Mouse (Mus musculus) urinary bladder, postnatal 14 days (tissue): ENCODE results near the gene Eya2.
A peak's percentile ranks its signal among the peaks of the same experiment; 100 is the strongest.

Experiments used
- DNase-seq: peaks from one replicate; pipeline ENCODE4 v3.0.0; 2021; ENCODE audit warnings: low spot score

The Eya2 gene

GRCm38 (mm10) chr2:165818985-165819948 lies 224.4 kb downstream of the Eya2 start:
- peak; percentile 57 for DNase-seq

DNA sequence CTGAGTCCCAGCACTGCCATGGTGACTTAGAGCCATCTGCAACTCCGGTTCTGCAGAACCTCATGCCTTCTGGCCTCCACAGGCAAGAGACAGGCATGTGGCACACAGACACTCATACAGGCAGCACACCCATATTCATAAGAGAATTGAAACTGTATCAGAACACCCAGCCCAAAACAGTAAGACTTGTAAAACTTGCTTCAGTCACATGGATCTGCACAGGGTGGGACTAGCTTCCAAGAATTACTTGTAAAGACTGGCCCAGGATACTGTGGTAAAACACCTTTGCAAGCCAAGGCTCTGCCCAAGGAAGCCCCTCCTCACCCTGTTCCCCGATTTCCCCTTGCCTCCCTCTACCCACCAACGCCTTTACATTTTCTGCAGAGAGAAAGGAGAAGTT lies 225.2 kb downstream of the Eya2 start:
- no peak for DNase-seq

GRCm38 (mm10) chr2:165820504-165821095 lies 225.8 kb downstream of the Eya2 start:
- no peak for DNase-seq
